19 mouse cellular contexts compared by ENCODE assay signal in the genomic region with DNA sequence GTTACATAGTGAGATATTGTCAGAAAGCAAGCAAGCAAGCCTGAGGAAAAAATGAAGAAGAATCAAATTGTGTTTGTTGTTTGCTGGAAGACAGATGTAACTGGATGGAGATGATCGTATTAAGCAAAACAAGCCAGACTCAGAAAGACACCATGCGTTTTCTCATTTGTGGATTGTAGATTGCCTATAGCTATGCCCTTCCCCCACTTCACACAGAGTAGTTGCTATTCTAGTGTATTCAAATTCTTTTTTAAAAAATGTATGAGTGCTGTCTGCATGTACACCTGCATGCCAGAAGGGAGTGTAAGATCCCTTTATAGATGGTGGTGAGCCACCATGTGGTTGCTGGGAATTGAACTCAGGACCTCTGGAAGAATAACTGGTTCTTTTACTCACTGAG. TPM values are rescaled to one million over a fixed set of nuclear protein-coding genes. Genes with fewer than 3 reads are reported as not detected.
DNase-seq lines count a peak whose midpoint lies in the region; ATAC-seq and TF ChIP-seq lines count a peak whose summit lies in the region.
"Had no signal": no experiment of that assay in that cellular context is flagged by ENCODE, and none has a peak within 500 bp of the region (broad histone marks: within the 10 kb centered on the region; RNA-seq: fewer than 3 reads in every experiment).

No protein-coding gene starts in this region.

- TF ChIP-seq CTCF in CH12.LX (conservative IDR thresholded peaks at IDR 0.05 in 1 of 2, IDR thresholded peaks at IDR 0.05 in 1 of 2; ENCODE audit: low read depth in 2 of 2, low read length in 2 of 2), result peak in 1 of 2 experiments; percentile 39; a peak in 2 of 4 replicates

- intact Hi-C loops in heart, postnatal 36 days (cut with DNase I), result no loop called here
- intact Hi-C loops in heart, postnatal 14 days (cut with DNase I), result no loop called here

- no peak overlapping the region for H3K4me2 ChIP-seq in heart, embryonic 14.5 days (ENCODE audit: low read length)
- no peak overlapping the region for H3K4me2 ChIP-seq in lung, embryonic 15.5 days
- H3K4me2 ChIP-seq in CH12.LX (ENCODE audit: insufficient read depth, low read depth, poor library complexity, severe bottlenecking), result peak overlapping the region; percentile 79
- no peak overlapping the region for H3K4me2 ChIP-seq in hindbrain, embryonic 12.5 days (replicated peaks)
- H3K4me2 ChIP-seq: forebrain, embryonic 12.5 days had no signal

- no peak for ATAC-seq in heart, embryonic 14.5 days (ENCODE audit: insufficient number of reproducible peaks, insufficient read depth, low FRiP score, low read depth)
- ATAC-seq in lung, embryonic 15.5 days (ENCODE audit: borderline replicate concordance, extremely low read depth, low FRiP score, low TSS enrichment), result no peak
- no peak for ATAC-seq in hindbrain, embryonic 12.5 days (ENCODE audit: low FRiP score)
- ATAC-seq: forebrain, embryonic 16.5 days; hindbrain, embryonic 16.5 days; inflammation-experienced regulatory T-cells, adult 6 months; intestine, postnatal 0 days had no signal

- no peaks in the 10 kb centered on the region for H3K79me2 ChIP-seq in CH12.LX (replicated peaks; ENCODE audit: control insufficient read depth, extremely low read depth, insufficient read depth, poor library complexity, severe bottlenecking)

- peak; percentile 69 for TF ChIP-seq EP300 in CH12.LX (IDR thresholded peaks at IDR 0.05; ENCODE audit: low read length)

- H3K9me3 ChIP-seq in heart, embryonic 10.5 days, result no peaks in the 10 kb centered on the region
- no peaks in the 10 kb centered on the region for H3K9me3 ChIP-seq in heart, embryonic 14.5 days (ENCODE audit: control insufficient read depth, low read length)
- no peaks in the 10 kb centered on the region for H3K9me3 ChIP-seq in lung, embryonic 15.5 days
- no peaks in the 10 kb centered on the region for H3K9me3 ChIP-seq in CH12.LX (replicated peaks; ENCODE audit: low read length)
- H3K9me3 ChIP-seq in hindbrain, embryonic 12.5 days (replicated peaks), result no peaks in the 10 kb centered on the region
- H3K9me3 ChIP-seq: forebrain, embryonic 12.5 days had no signal

- no peak overlapping the region for H3K4me3 ChIP-seq in heart, embryonic 10.5 days
- H3K4me3 ChIP-seq in heart, embryonic 14.5 days (ENCODE audit: control insufficient read depth in 1 of 2, insufficient read depth in 1 of 2, low read depth in 1 of 2, low read length in 2 of 2), result no peak overlapping the region
- no peak overlapping the region for H3K4me3 ChIP-seq in lung, embryonic 15.5 days
- peak overlapping the region in 1 of 3 experiments; percentile 51 for H3K4me3 ChIP-seq in CH12.LX (replicated peaks in 1 of 3; ENCODE audit: low read depth in 2 of 3, low read length in 2 of 3, poor library complexity in 1 of 3)
- no peak overlapping the region for H3K4me3 ChIP-seq in hindbrain, embryonic 12.5 days
- H3K4me3 ChIP-seq: forebrain, embryonic 12.5 days had no signal

- DNase-seq in heart, embryonic 10.5 days (ENCODE audit: low spot score), result no peak
- no peak for DNase-seq in heart, postnatal 36 days
- DNase-seq in heart, postnatal 14 days, result no peak
- DNase-seq in lung, postnatal 36 days, result no peak
- DNase-seq in CH12.LX (ENCODE audit: extremely low read depth), result peak; percentile 70
- DNase-seq: adrenal gland, adult 8-10 months; adrenal gland, postnatal 36 days; cerebellum, adult 2 months; cerebellum, postnatal 10 days; gastrocnemius, postnatal 10 days; kidney, adult 8-10 months had no signal

- WGBS in heart, embryonic 10.5 days, result 78% methylated on average over 2 of the region's 2 CpGs
- 78% methylated on average over 2 of the region's 2 CpGs for WGBS in heart, embryonic 14.5 days
- 84% methylated on average over 2 of the region's 2 CpGs for WGBS in lung, embryonic 15.5 days
- 85% methylated on average over 2 of the region's 2 CpGs for WGBS in hindbrain, embryonic 12.5 days

- no peaks in the 10 kb centered on the region for H3K27me3 ChIP-seq in heart, embryonic 10.5 days (ENCODE audit: insufficient read depth, poor library complexity, severe bottlenecking)
- no peaks in the 10 kb centered on the region for H3K27me3 ChIP-seq in heart, embryonic 14.5 days (ENCODE audit: control insufficient read depth, insufficient read depth, low read length)
- no peaks in the 10 kb centered on the region for H3K27me3 ChIP-seq in lung, embryonic 15.5 days
- no peaks in the 10 kb centered on the region for H3K27me3 ChIP-seq in CH12.LX (replicated peaks)
- H3K27me3 ChIP-seq in hindbrain, embryonic 12.5 days, result no peaks in the 10 kb centered on the region
- H3K27me3 ChIP-seq: forebrain, embryonic 12.5 days had no signal

- TF ChIP-seq POLR2A in CH12.LX (IDR thresholded peaks at IDR 0.05; ENCODE audit: low read depth, low read length), result no peak

- dilution Hi-C loops in CH12.LX (cut with MboI; ENCODE audit: extremely low pct_ligation_motif_present, extremely low pct_unique_long_range_greater_than_20kb, low sequenced_read_pairs), result no loop called here

- peak; percentile 38 for TF ChIP-seq RAD21 in CH12.LX (IDR thresholded peaks at IDR 0.05; ENCODE audit: low read depth, low read length)

- H3K36me3 ChIP-seq in heart, embryonic 10.5 days, result no peaks in the 10 kb centered on the region
- no peaks in the 10 kb centered on the region for H3K36me3 ChIP-seq in heart, embryonic 14.5 days (ENCODE audit: control insufficient read depth, insufficient read depth, low read length)
- no peaks in the 10 kb centered on the region for H3K36me3 ChIP-seq in lung, embryonic 15.5 days
- peaks cover 0 to 2% of the 10 kb centered on the region in 2 experiments for H3K36me3 ChIP-seq in CH12.LX (replicated peaks in 1 of 2; ENCODE audit: control insufficient read depth in 1 of 2, insufficient read depth in 1 of 2, low read length in 1 of 2)
- no peaks in the 10 kb centered on the region for H3K36me3 ChIP-seq in hindbrain, embryonic 12.5 days
- H3K36me3 ChIP-seq: forebrain, embryonic 12.5 days had no signal

- in situ Hi-C loops in CH12.LX (cut with MboI; ENCODE audit: low pct_ligation_motif_present, low pct_unique_long_range_greater_than_20kb, low sequenced_read_pairs), result no loop called here

- peak overlapping the region; percentile 59; the same call in 1 of the 2 replicates for H3K27ac ChIP-seq in heart, embryonic 10.5 days
- peak overlapping the region; percentile 12 to 62; a peak in 3 of 4 replicates for H3K27ac ChIP-seq in heart, embryonic 14.5 days (replicated peaks in 1 of 2; ENCODE audit: control insufficient read depth in 1 of 2, insufficient read depth in 1 of 2, low read depth in 2 of 2, low read length in 2 of 2)
- 0 out of 2 replicates have a peak overlapping the region, but pooled peaks have one; percentile 57 for H3K27ac ChIP-seq in lung, embryonic 15.5 days
- peak overlapping the region; percentile 82 for H3K27ac ChIP-seq in CH12.LX (ENCODE audit: insufficient read depth, low read depth)
- H3K27ac ChIP-seq in hindbrain, embryonic 12.5 days, result no peak overlapping the region
- H3K27ac ChIP-seq: forebrain, embryonic 12.5 days had no signal

- H3K9ac ChIP-seq in heart, embryonic 14.5 days (ENCODE audit: low read length), result no peak overlapping the region
- H3K9ac ChIP-seq in lung, embryonic 15.5 days, result no peak overlapping the region
- H3K9ac ChIP-seq in CH12.LX (ENCODE audit: insufficient read depth, low read depth), result peak overlapping the region; percentile 31
- H3K9ac ChIP-seq in hindbrain, embryonic 12.5 days, result no peak overlapping the region
- H3K9ac ChIP-seq: forebrain, embryonic 12.5 days had no signal

- peaks cover 32% of the 10 kb centered on the region for H3K4me1 ChIP-seq in heart, embryonic 10.5 days
- peaks cover 17 to 25% of the 10 kb centered on the region in 2 experiments for H3K4me1 ChIP-seq in heart, embryonic 14.5 days (ENCODE audit: control insufficient read depth in 2 of 2, insufficient read depth in 2 of 2, low read length in 2 of 2)
- peaks cover 17% of the 10 kb centered on the region; the same call in 1 of the 2 replicates for H3K4me1 ChIP-seq in lung, embryonic 15.5 days
- H3K4me1 ChIP-seq in CH12.LX (ENCODE audit: control insufficient read depth in 1 of 2, insufficient read depth in 2 of 2), result peaks cover 21 to 61% of the 10 kb centered on the region in 2 experiments
- H3K4me1 ChIP-seq in hindbrain, embryonic 12.5 days, result 0 out of 2 replicates have a peak, but pooled peaks cover 1% of the 10 kb centered on the region
- H3K4me1 ChIP-seq: forebrain, embryonic 12.5 days had no signal

TF ChIP-seq in CH12.LX, 34 proteins besides CTCF, POLR2A, EP300 and RAD21 (continues in another document):
- peak; percentile 49; the same call in 1 of the 2 replicates for TF ChIP-seq MAX (IDR thresholded peaks at IDR 0.05; ENCODE audit: low read length)
- TF ChIP-seq JUND (conservative IDR thresholded peaks at IDR 0.05; ENCODE audit: low read depth, low read length), result 0 out of 2 replicates have a peak, but pooled peaks have one; percentile 12
- TF ChIP-seq E2F4 (IDR thresholded peaks at IDR 0.05; ENCODE audit: insufficient replicate concordance, low read depth, low read length), result no peak
- TF ChIP-seq ELF1 (IDR thresholded peaks at IDR 0.05; ENCODE audit: low read depth, low read length), result no peak
- TF ChIP-seq TCF12 (IDR thresholded peaks at IDR 0.05; ENCODE audit: low read depth, low read length), result peak; percentile 38; the same call in 1 of the 2 replicates
- TF ChIP-seq JUN (IDR thresholded peaks at IDR 0.05; ENCODE audit: insufficient read depth, low read depth, low read length), result no peak; the same call in 1 of the 2 replicates
- TF ChIP-seq MEF2A (IDR thresholded peaks at IDR 0.05; ENCODE audit: borderline replicate concordance, low read depth, low read length), result peak; percentile 76
- TF ChIP-seq MXI1 (IDR thresholded peaks at IDR 0.05; ENCODE audit: low read depth, low read length), result no peak
- no peak for TF ChIP-seq MAZ (IDR thresholded peaks at IDR 0.05; ENCODE audit: low read depth, low read length)
- peak; percentile 82; the same call in 1 of the 2 replicates for TF ChIP-seq MYC (IDR thresholded peaks at IDR 0.05; ENCODE audit: low read depth, low read length)
- no peak for TF ChIP-seq HCFC1 (IDR thresholded peaks at IDR 0.05; ENCODE audit: low read depth, low read length)
- peak; percentile 8; the same call in 1 of the 2 replicates for TF ChIP-seq MAFK (IDR thresholded peaks at IDR 0.05; ENCODE audit: insufficient replicate concordance, low read length)
- TF ChIP-seq ZNF384 (IDR thresholded peaks at IDR 0.05; ENCODE audit: low read depth, low read length), result no peak; the same call in 1 of the 2 replicates

RNA-seq across cellular contexts. Expression of a gene that starts 33.6 kb away (rescaled TPM):
- polyA plus RNA-seq in heart, embryonic 10.5 days (2016; fragmentation: Nextera tagmentation; extraction: Ambion mirVana), result 26.2 and 33.4 TPM in 2 replicates
- 1 to 10 TPM; 1.5 to 2.9 TPM for total RNA-seq in heart, postnatal 36 days (2021)
- polyA plus RNA-seq in heart, embryonic 14.5 days (2014; fragmentation: Nextera tagmentation; extraction: Ambion mirVana), result 13.3 and 13.7 TPM in 2 replicates
- total RNA-seq in heart, postnatal 14 days (2021), result 1 to 10 TPM; 1.9 to 3.2 TPM
- polyA plus RNA-seq in lung, embryonic 15.5 days (2015; fragmentation: Nextera tagmentation; extraction: Ambion mirVana), result 20.9 and 23.8 TPM in 2 replicates
- total RNA-seq in CH12.LX (2012; rRNA removed) (9.9 and 12.6 TPM in 2 replicates), CH12.LX (2014; rRNA removed) (6.5 and 8.2 TPM in 2 replicates)
- polyA plus RNA-seq in CH12.LX (2012; ENCODE audit: insufficient read length, low read depth), result 3.7 and 4.5 TPM in 2 replicates
- polyA plus RNA-seq in hindbrain, embryonic 12.5 days (2016; fragmentation: Nextera tagmentation; extraction: Ambion mirVana), result 97.2 and 112 TPM in 2 replicates
